Mouse (Mus musculus): Measurements from ENCODE around the gene Cd2bp2. TPM values are rescaled to one million over a fixed set of nuclear protein-coding genes. Genes with fewer than 3 reads are reported as not detected.

The Cd2bp2 gene
- total and polyA plus RNA-seq, 2 experiments from 2014 or later = 26.9 to 39.3 TPM

- Histone ChIP-seq H3K27me3 (ENCODE audit: control insufficient read depth, insufficient read depth, low read length) (no peaks in the 10 kb centered on the region), H3K4me2 (ENCODE audit: low read depth, low read length) (no peak overlapping the region), H3K9me3 (replicated peaks; ENCODE audit: control insufficient read depth, low read length) (no peaks in the 10 kb centered on the region), H3K27ac (ENCODE audit: low read depth) (no peak overlapping the region), H3K4me3 (ENCODE audit: low read depth, low read length) (no peak overlapping the region), H3K4me1 (ENCODE audit: control insufficient read depth, insufficient read depth) (peaks cover 9% of the 10 kb centered on the region), H3K9ac (replicated peaks; ENCODE audit: low read depth, low read length) (no peak overlapping the region), H3K36me3 (replicated peaks; ENCODE audit: control insufficient read depth, insufficient read depth, low read length) (peaks cover 36% of the 10 kb centered on the region)
- DNase-seq (ENCODE audit: low spot score) = no peak
- ATAC-seq (ENCODE audit: insufficient read depth, low read depth) = no peak
- WGBS = 87% methylated on average over 2 of the region's 2 CpGs
- TF ChIP-seq CTCF (IDR thresholded peaks at IDR 0.05; ENCODE audit: low read depth) = no peak
- TF ChIP-seq EP300 (IDR thresholded peaks at IDR 0.05; ENCODE audit: low read depth) = no peak
These were observed 38.9 kb upstream of the Cd2bp2 start for GRCm38 (mm10) chr7:127234777-127235176.

- H3K9ac ChIP-seq (replicated peaks; ENCODE audit: low read depth, low read length) = peak overlapping the region; percentile 71
- DNase-seq (ENCODE audit: low spot score) (no peak), ATAC-seq (ENCODE audit: insufficient read depth, low read depth) (no peak)
- H3K4me3 ChIP-seq (ENCODE audit: low read depth, low read length) = peak overlapping the region; percentile 95
- H3K36me3 ChIP-seq (replicated peaks; ENCODE audit: control insufficient read depth, insufficient read depth, low read length) = peaks cover 36% of the 10 kb centered on the region
- H3K4me1 ChIP-seq (ENCODE audit: control insufficient read depth, insufficient read depth) = peaks cover 9% of the 10 kb centered on the region
- TF ChIP-seq EP300 (IDR thresholded peaks at IDR 0.05; ENCODE audit: low read depth) (no peak), CTCF (IDR thresholded peaks at IDR 0.05; ENCODE audit: low read depth) (no peak)
- no peaks in the 10 kb centered on the region for H3K9me3 ChIP-seq (replicated peaks; ENCODE audit: control insufficient read depth, low read length)
- peak overlapping the region; percentile 93 for H3K27ac ChIP-seq (ENCODE audit: low read depth)
- WGBS = 5% methylated on average over 9 of the region's 9 CpGs
- H3K27me3 ChIP-seq (ENCODE audit: control insufficient read depth, insufficient read depth, low read length) = no peaks in the 10 kb centered on the region
- H3K4me2 ChIP-seq (ENCODE audit: low read depth, low read length) = peak overlapping the region; percentile 85
These were observed 37.9 kb upstream of the Cd2bp2 start for GRCm38 (mm10) chr7:127233765-127234164.

- TF ChIP-seq EP300 (IDR thresholded peaks at IDR 0.05; ENCODE audit: low read depth) = no peak
- TF ChIP-seq CTCF (IDR thresholded peaks at IDR 0.05; ENCODE audit: low read depth) = no peak
- WGBS = 0% methylated on average over 27 of the region's 27 CpGs
- DNase-seq (ENCODE audit: low spot score) (no peak), ATAC-seq (ENCODE audit: insufficient read depth, low read depth) (peak; percentile 2; the same call in 1 of the 2 replicates)
- no peaks in the 10 kb centered on the region for H3K9me3 ChIP-seq (replicated peaks; ENCODE audit: control insufficient read depth, low read length)
- H3K4me2 ChIP-seq (ENCODE audit: low read depth, low read length) = peak overlapping the region; percentile 85
- peak overlapping the region; percentile 95 for H3K4me3 ChIP-seq (ENCODE audit: low read depth, low read length)
- H3K27ac ChIP-seq (ENCODE audit: low read depth) = peak overlapping the region; percentile 93
- H3K4me1 ChIP-seq (ENCODE audit: control insufficient read depth, insufficient read depth) = peaks cover 9% of the 10 kb centered on the region
- H3K36me3 ChIP-seq (replicated peaks; ENCODE audit: control insufficient read depth, insufficient read depth, low read length) = peaks cover 36% of the 10 kb centered on the region
- H3K9ac ChIP-seq (replicated peaks; ENCODE audit: low read depth, low read length) = peak overlapping the region; percentile 71
- no peaks in the 10 kb centered on the region for H3K27me3 ChIP-seq (ENCODE audit: control insufficient read depth, insufficient read depth, low read length)
These were observed 37.5 kb upstream of the Cd2bp2 start for GRCm38 (mm10) chr7:127233368-127233749.

GRCm38 (mm10) chr7:127232622-127233367 is 36.9 kb upstream of the Cd2bp2 start, which contains the start of the genes Zfp553 and Sept1:
Gene Zfp553 (plus strand): TSS chr7:127233061.
Gene Sept1 (minus strand): TSS chr7:127233130.
- H3K27me3 ChIP-seq (ENCODE audit: control insufficient read depth, insufficient read depth, low read length) = no peaks in the 10 kb centered on the region
- WGBS = under 1% methylated on average over 61 of the region's 64 CpGs
- peaks cover 9% of the 10 kb centered on the region for H3K4me1 ChIP-seq (ENCODE audit: control insufficient read depth, insufficient read depth)
- H3K4me3 ChIP-seq (ENCODE audit: low read depth, low read length) = peak within 1 kb of the TSS; percentile 95
- peak; percentile 90 for ATAC-seq (ENCODE audit: insufficient read depth, low read depth)
- no peaks in the 10 kb centered on the region for H3K9me3 ChIP-seq (replicated peaks; ENCODE audit: control insufficient read depth, low read length)
- peak within 1 kb of the TSS; percentile 71 for H3K9ac ChIP-seq (replicated peaks; ENCODE audit: low read depth, low read length)
- H3K27ac ChIP-seq (ENCODE audit: low read depth) = peak within 1 kb of the TSS; percentile 93
- DNase-seq (ENCODE audit: low spot score) = peak; percentile 90
- peaks cover 31% of the 10 kb centered on the region for H3K36me3 ChIP-seq (replicated peaks; ENCODE audit: control insufficient read depth, insufficient read depth, low read length)
- peak within 1 kb of the TSS; percentile 85 for H3K4me2 ChIP-seq (ENCODE audit: low read depth, low read length)
- peak; percentile 80; the same call in 1 of the 2 replicates for TF ChIP-seq EP300 (IDR thresholded peaks at IDR 0.05; ENCODE audit: low read depth)
- no peak for TF ChIP-seq CTCF (IDR thresholded peaks at IDR 0.05; ENCODE audit: low read depth)

GRCm38 (mm10) chr7:127231826-127232621 is 36.2 kb upstream of the Cd2bp2 start:
- DNase-seq (ENCODE audit: low spot score) (no peak), ATAC-seq (ENCODE audit: insufficient read depth, low read depth) (no peak)
- Histone ChIP-seq H3K9me3 (replicated peaks; ENCODE audit: control insufficient read depth, low read length) (no peaks in the 10 kb centered on the region), H3K36me3 (replicated peaks; ENCODE audit: control insufficient read depth, insufficient read depth, low read length) (peaks cover 24% of the 10 kb centered on the region), H3K27me3 (ENCODE audit: control insufficient read depth, insufficient read depth, low read length) (no peaks in the 10 kb centered on the region), H3K9ac (replicated peaks; ENCODE audit: low read depth, low read length) (peak overlapping the region; percentile 71), H3K4me2 (ENCODE audit: low read depth, low read length) (peak overlapping the region; percentile 85), H3K4me3 (ENCODE audit: low read depth, low read length) (peak overlapping the region; percentile 95), H3K4me1 (ENCODE audit: control insufficient read depth, insufficient read depth) (peaks cover 9% of the 10 kb centered on the region), H3K27ac (ENCODE audit: low read depth) (peak overlapping the region; percentile 93)
- TF ChIP-seq CTCF (IDR thresholded peaks at IDR 0.05; ENCODE audit: low read depth) (no peak), EP300 (IDR thresholded peaks at IDR 0.05; ENCODE audit: low read depth) (no peak)
- WGBS = 3% methylated on average over 20 of the region's 20 CpGs
